Mouse (Mus musculus) lung, adult 2 months (tissue): ENCODE data around the gene Sacm1l.

ENCODE experiments used
- CTCF ChIP-seq: fragments of 200-500 bp; IDR thresholded peaks from 2 replicates; pipeline ENCODE4 v1.5.1; 2011; ENCODE audit warnings: mild to moderate bottlenecking, low read length, control low read depth; ENCODE audit not compliant: insufficient read depth
- POLR2A ChIP-seq: fragments of 200-500 bp; IDR thresholded peaks from 2 replicates; pipeline ENCODE4 v1.6.1; 2011; ENCODE audit warnings: low read depth, mild to moderate bottlenecking, control low read depth, low read length, borderline replicate concordance; ENCODE audit errors: extremely low read depth

- TF ChIP-seq CTCF (no peak), POLR2A (no peak)
Measured at GRCm38 (mm10) chr9:123516641-123517385, 12.7 kb upstream of the Sacm1l start.
